Mouse (Mus musculus) G1E (cell line): ENCODE results near the gene Foxj2. TPM values are rescaled to one million over a fixed set of nuclear protein-coding genes. Genes with fewer than 3 reads are reported as not detected.

ENCODE experiments used
- ATAC-seq: 2 replicates; pipeline ENCODE4 v1.8.0; 2016; ENCODE audit warnings: mild to moderate bottlenecking; ENCODE audit not compliant: insufficient number of reproducible peaks, poor library complexity, low FRiP score, severe bottlenecking; ENCODE audit errors: extremely low read depth
- DNase-seq: peaks from one replicate; pipeline ENCODE4 v3.0.0; 2012; ENCODE audit warnings: low spot score
- H3K27me3 ChIP-seq: 2 replicates; pipeline ENCODE4 v1.6.1; 2012; ENCODE audit warnings: mild to moderate bottlenecking, low read length, inconsistent platforms; ENCODE audit not compliant: insufficient read depth
- H3K36me3 ChIP-seq: replicated peaks from 2 replicates; pipeline ENCODE3; 2012; ENCODE audit warnings: mild to moderate bottlenecking, inconsistent platforms
- H3K4me1 ChIP-seq: 2 replicates; pipeline ENCODE4 v1.6.1; 2012; ENCODE audit warnings: low read depth, low read length, inconsistent platforms, mixed read lengths; ENCODE audit not compliant: insufficient read depth
- H3K4me3 ChIP-seq: 2 replicates; pipeline ENCODE4 v1.5.1; 2012; ENCODE audit warnings: low read depth, mild to moderate bottlenecking, inconsistent platforms, low read length, moderate library complexity, mixed read lengths
- H3K9me3 ChIP-seq: replicated peaks from 2 replicates; pipeline ENCODE4 v1.6.1; 2012; ENCODE audit warnings: inconsistent platforms
- CTCF ChIP-seq: IDR thresholded peaks from 2 replicates; pipeline ENCODE4 v1.5.1; 2012; ENCODE audit warnings: low read depth, low read length, inconsistent platforms, mixed read lengths
- GATA1 ChIP-seq: IDR thresholded peaks from 2 replicates; pipeline ENCODE4 v1.6.1; 2012; ENCODE audit warnings: borderline replicate concordance, low read length, inconsistent platforms, mixed read lengths
- GATA2 ChIP-seq: IDR thresholded peaks from 2 replicates; pipeline ENCODE4 v1.6.1; 2012; ENCODE audit warnings: low read depth, low read length, inconsistent platforms, borderline replicate concordance
- POLR2AphosphoS5 ChIP-seq: IDR thresholded peaks from 2 replicates; pipeline ENCODE4 v1.6.1; 2012; ENCODE audit warnings: low read depth, low read length, inconsistent platforms; ENCODE audit not compliant: insufficient replicate concordance
- TAL1 ChIP-seq: conservative IDR thresholded peaks from 2 replicates; pipeline ENCODE4 v1.6.1; 2012; ENCODE audit warnings: low read depth, low read length, inconsistent platforms, mixed read lengths
- polyA plus RNA-seq: library from polyadenylated mRNA; stranded (reverse); fragments of >175 nt; gene quantifications from 2 replicates; pipeline ENCODE4 v1.2.3, GENCODE M21; 2012
- total RNA-seq, 2 experiments: library from RNA; stranded (forward) in 1 of 2; stranded (reverse) in 1 of 2; fragments of 200-1000 nt in 1 of 2; fragments of >200 nt in 1 of 2; fragmentation: Nextera tagmentation in 1 of 2; gene quantifications; 2 replicates each; pipeline ENCODE4 v1.2.3; 2014 to 2017

The Foxj2 gene
- total and polyA plus RNA-seq, 3 experiments, result 3.9 to 27.8 (median 18.6) TPM

GRCm38 (mm10) chr6:122867914-122868313 is 48.2 kb downstream of the Foxj2 start:
- no peak for DNase-seq

GRCm38 (mm10) chr6:122869846-122870245 is 50.1 kb downstream of the Foxj2 start:
- no peak for DNase-seq
- no peak for ATAC-seq
- Histone ChIP-seq H3K9me3 (no peaks in the 10 kb centered on the region), H3K36me3 (no peaks in the 10 kb centered on the region), H3K4me1 (peaks cover 4% of the 10 kb centered on the region; the same call in 1 of the 2 replicates), H3K4me3 (no peak overlapping the region), H3K27me3 (0 out of 2 replicates have a peak, but pooled peaks cover 2% of the 10 kb centered on the region)
- TF ChIP-seq CTCF (no peak), GATA1 (no peak), GATA2 (no peak), POLR2AphosphoS5 (no peak), TAL1 (no peak)

More at GRCm38 (mm10) chr6:122867914-122868313, 48.2 kb downstream of the Foxj2 start:
- ATAC-seq, result no peak; the same call in 1 of the 2 replicates
- Histone ChIP-seq H3K36me3 (no peaks in the 10 kb centered on the region), H3K9me3 (no peaks in the 10 kb centered on the region), H3K4me1 (no peaks in the 10 kb centered on the region), H3K4me3 (no peak overlapping the region), H3K27me3 (peaks cover 2% of the 10 kb centered on the region; the same call in 1 of the 2 replicates)
- no peak for TF ChIP-seq CTCF

GRCm38 (mm10) chr6:122872800-122873199 is 53.1 kb downstream of the Foxj2 start:
- DNase-seq, result no peak
- TF ChIP-seq GATA1, result no peak
- no peak for TF ChIP-seq GATA2
- TF ChIP-seq POLR2AphosphoS5, result no peak
- TF ChIP-seq TAL1, result no peak
- TF ChIP-seq CTCF, result no peak

GRCm38 (mm10) chr6:122873871-122874719 is 54.4 kb downstream of the Foxj2 start, which contains the start of gene Necap1:
TSS of gene Necap1 (plus strand) at chr6:122874474.
- DNase-seq (peak; percentile 77), ATAC-seq (peak; percentile 91)
- H3K36me3 ChIP-seq, result peaks cover 35% of the 10 kb centered on the region
- peaks cover 30% of the 10 kb centered on the region for H3K4me1 ChIP-seq
- TF ChIP-seq POLR2AphosphoS5, result no peak
- TF ChIP-seq CTCF, result peak; percentile 45
- H3K27me3 ChIP-seq, result no peaks in the 10 kb centered on the region
- no peaks in the 10 kb centered on the region for H3K9me3 ChIP-seq
- H3K4me3 ChIP-seq, result peak within 1 kb of the TSS; percentile 88

More at GRCm38 (mm10) chr6:122872800-122873199, 53.1 kb downstream of the Foxj2 start:
- H3K9me3 ChIP-seq, result no peaks in the 10 kb centered on the region
- H3K4me1 ChIP-seq, result peaks cover 18% of the 10 kb centered on the region
- H3K4me3 ChIP-seq, result no peak overlapping the region
- ATAC-seq, result no peak
- peaks cover 22% of the 10 kb centered on the region for H3K36me3 ChIP-seq
- H3K27me3 ChIP-seq, result 0 out of 2 replicates have a peak, but pooled peaks cover 2% of the 10 kb centered on the region

- Histone ChIP-seq H3K27me3 (no peaks in the 10 kb centered on the region), H3K9me3 (no peaks in the 10 kb centered on the region), H3K4me3 (peak overlapping the region; percentile 88), H3K4me1 (peaks cover 34% of the 10 kb centered on the region), H3K36me3 (peaks cover 42% of the 10 kb centered on the region)
- TF ChIP-seq POLR2AphosphoS5 (no peak), GATA1 (no peak), GATA2 (no peak), CTCF (no peak), TAL1 (no peak)
- 0 out of 2 replicates have a peak, but pooled peaks have one; percentile 4 for ATAC-seq
- DNase-seq, result peak; percentile 38
Measured at GRCm38 (mm10) chr6:122874720-122875389, 55.1 kb downstream of the Foxj2 start.

GRCm38 (mm10) chr6:122879141-122879735 is 59.5 kb downstream of the Foxj2 start:
- DNase-seq (no peak), ATAC-seq (no peak)
- Histone ChIP-seq H3K4me3 (no peak overlapping the region), H3K9me3 (no peaks in the 10 kb centered on the region), H3K36me3 (peaks cover 86% of the 10 kb centered on the region), H3K27me3 (no peaks in the 10 kb centered on the region), H3K4me1 (peaks cover 30% of the 10 kb centered on the region)
- no peak for TF ChIP-seq GATA2
- TF ChIP-seq TAL1, result no peak
- no peak for TF ChIP-seq GATA1
- no peak for TF ChIP-seq POLR2AphosphoS5
- no peak for TF ChIP-seq CTCF
